Mouse (Mus musculus) embryo, embryonic 11.5 days (tissue): ENCODE measurements around the gene Sorbs2.

Experiments used
- DNase-seq: peaks from one replicate; pipeline ENCODE4 v3.0.0-alpha.2; 2012; ENCODE audit warnings: low read depth, low spot score

Sorbs2 gene

GRCm38 (mm10) chr8:45579714-45580543, 72.3 kb downstream of the Sorbs2 start:
- DNase-seq, result no peak

DNA sequence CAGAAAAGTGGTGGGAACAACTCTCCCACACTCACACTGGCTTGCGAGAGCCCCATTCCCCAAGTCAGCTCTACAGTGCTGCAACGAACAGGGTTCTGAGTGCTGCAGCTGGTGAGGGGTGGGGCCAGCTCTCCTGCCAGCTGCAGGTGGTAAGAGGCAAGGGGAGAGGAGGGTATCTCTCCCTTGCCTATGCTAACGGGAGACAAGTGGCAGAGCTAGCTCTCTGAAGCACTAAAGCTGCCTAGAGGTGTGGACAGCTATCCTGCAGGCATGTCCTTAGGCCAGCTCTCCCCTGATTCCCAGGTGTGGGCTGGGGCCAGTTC, 72.9 kb downstream of the Sorbs2 start:
- DNase-seq, result no peak

- DNase-seq, result no peak
Measured at GRCm38 (mm10) chr8:45583856-45584255, 76.3 kb downstream of the Sorbs2 start.

DNA sequence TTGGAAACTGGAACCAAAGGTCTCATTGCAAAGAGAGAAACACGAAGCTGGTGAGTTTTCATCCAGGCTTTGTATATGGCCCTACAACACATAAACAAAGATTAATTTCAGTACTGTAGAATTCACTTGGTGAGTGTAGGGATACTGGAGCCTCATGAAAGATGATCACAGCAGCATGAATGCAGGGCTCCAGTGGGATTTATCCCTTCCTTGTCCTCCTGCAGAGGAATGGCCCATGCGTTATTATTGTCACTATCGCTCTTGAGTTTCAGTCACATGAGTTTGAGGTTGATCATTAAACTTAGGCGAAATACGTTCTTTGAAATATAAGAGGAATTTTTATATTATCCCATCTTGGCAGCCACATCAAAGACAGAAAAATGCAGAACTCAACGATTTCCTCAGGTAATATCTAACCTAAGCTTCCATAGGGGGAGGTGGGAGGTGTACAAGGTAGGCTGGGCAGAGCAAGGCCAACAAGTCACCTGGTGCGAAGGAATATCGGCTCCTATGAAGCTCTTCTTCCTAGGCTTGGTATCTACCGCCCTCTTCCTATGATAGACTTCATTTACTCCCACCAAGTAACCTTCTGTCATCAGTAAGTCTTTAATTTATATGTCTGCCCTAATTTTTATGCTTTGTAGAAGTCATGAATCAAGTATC, 76.9 kb downstream of the Sorbs2 start:
- no peak for DNase-seq

- DNase-seq, result no peak
Measured at GRCm38 (mm10) chr8:45585158-45585557, 77.6 kb downstream of the Sorbs2 start.

DNA sequence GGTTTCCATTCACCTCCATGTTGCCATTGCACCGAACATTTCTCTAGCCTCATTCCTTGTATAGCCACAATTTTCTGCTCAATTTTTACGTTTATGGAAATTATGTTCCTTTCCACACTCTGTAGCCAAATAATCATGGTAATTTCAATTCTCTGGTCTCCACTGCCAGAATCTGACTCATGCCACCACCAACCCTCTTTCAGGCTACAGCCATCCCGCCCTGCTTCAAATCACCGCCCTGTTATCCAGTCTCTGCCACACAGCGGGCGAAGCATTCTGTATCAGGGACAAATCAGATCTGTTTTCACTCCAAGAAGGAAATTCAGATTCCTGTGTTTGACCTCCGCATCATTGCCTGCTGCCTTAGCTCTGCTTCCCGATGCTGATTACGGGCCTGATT, 79.4 kb downstream of the Sorbs2 start:
- DNase-seq, result no peak

DNA sequence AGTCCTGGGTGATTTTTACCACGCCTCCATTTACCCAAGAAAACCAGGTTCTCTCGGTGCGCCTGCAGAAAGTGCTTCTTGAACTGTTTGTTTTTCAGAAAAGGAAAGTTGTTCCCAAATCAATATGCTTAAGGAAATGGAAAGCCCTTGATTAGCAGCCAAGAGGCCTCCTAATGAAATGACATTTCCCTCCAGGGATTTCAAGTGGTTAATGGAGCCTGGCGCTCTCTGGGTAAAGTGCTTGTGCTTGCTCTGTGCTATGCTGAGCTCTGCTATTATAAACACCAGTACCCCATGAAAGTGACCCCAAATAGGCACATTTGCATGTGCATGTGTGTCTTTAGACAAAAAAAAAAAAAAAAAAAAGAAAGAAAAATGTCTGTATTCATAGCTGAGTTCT, 84.3 kb downstream of the Sorbs2 start:
- DNase-seq, result no peak

GRCm38 (mm10) chr8:45593711-45594110, 86.1 kb downstream of the Sorbs2 start:
- DNase-seq, result no peak

DNA sequence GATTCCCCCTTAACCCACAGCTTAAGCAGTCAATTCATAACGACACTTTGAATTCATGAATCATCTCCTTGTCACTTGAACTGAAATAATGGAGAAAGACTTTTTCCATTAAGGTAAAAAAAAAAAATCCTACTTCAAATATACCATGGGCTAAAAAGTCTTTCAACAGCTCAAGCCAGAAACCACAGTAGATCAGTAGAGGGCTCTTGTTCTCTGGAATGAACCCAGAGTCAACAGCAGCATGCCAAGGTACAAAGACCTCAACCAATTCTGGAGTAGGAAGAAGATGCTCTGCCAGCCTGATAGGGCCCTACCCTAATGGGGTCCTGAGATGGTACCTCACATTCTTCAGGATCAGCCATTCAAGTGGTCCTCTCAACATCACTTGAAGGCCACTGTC, 88.4 kb downstream of the Sorbs2 start:
- DNase-seq, result no peak

DNA sequence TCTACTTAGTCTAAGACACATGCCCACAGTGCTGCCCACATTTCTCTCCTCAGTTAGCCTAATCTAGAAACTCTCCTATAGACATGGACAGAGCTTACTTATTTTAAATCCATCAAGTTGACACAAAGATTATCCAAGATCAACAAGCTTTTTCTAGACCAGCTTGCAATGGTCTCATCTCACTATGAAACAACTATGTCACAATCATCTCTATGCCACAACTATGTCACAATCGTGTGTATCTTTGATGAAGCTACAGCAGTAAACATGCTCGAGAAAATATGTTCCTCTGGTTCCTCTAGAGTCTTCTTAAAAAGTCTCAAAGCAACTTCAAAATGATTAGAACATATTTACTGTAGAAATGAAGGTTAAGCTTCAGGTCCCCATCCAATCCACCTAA, 89.0 kb downstream of the Sorbs2 start:
- DNase-seq, result no peak

- DNase-seq, result no peak
Measured at GRCm38 (mm10) chr8:45597631-45598420, 90.2 kb downstream of the Sorbs2 start.

- no peak for DNase-seq
Measured at GRCm38 (mm10) chr8:45598883-45599282, 91.3 kb downstream of the Sorbs2 start.

DNA sequence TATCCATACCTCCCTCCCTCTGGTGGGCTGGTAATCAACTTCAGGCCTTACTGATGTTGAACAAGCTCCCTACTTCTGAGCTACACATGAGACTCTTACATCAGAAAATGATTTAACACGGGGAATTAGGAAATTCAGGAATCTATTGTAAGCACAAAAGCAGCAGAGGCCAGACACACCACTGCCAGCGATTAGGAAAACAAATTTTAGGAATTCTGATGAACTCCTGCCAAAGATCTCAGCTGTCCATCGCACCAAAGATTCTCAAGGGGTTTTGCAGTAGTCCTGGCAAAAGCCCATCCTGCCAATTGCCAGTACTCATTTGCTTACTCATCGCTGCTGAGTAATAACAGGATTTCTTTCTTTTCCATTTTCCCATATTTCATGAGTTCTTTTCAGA, 94.4 kb downstream of the Sorbs2 start:
- DNase-seq, result no peak

GRCm38 (mm10) chr8:45605419-45605818, 97.8 kb downstream of the Sorbs2 start:
- no peak for DNase-seq

GRCm38 (mm10) chr8:45607012-45607411, 99.4 kb downstream of the Sorbs2 start:
- DNase-seq, result no peak

- DNase-seq, result no peak
Measured at GRCm38 (mm10) chr8:45608413-45608812, 100.8 kb downstream of the Sorbs2 start.

DNA sequence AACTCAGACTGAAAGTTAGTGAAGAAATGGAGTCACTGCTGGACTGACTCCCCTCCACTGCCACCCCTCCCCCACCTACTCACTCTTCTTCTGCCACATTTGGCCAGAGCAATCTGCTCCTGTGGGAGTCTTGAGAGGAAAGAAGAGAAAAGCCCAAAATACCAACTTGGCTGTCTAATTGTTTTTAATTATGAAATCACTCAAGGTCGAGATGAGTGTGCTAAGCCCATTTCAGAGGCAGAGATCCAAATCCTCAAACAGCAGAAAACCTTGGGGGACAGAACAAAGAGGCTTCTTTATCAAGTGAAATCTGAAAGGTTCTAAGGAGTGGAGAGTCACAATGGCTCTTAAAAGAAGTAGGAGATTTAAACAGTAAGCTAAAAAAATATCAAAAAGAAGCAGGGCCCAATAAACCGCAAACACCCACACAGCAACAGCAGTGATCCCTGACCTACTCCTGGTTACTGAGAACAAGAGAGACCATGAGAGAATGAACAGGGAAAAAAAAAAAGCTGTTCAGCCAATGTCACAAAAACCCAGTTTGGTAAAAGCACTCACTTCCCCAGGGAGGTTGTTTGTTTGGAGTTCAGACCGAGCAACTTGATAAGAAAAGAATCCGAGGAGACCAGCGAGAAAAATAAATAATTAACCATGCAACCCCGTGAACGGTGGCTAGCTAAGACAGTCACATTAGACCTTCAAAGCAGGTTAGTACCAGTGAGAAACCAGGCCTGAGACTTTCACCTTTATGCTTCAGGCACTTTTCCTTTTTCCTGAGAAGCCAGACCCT, 103.0 kb downstream of the Sorbs2 start:
- DNase-seq, result no peak

DNA sequence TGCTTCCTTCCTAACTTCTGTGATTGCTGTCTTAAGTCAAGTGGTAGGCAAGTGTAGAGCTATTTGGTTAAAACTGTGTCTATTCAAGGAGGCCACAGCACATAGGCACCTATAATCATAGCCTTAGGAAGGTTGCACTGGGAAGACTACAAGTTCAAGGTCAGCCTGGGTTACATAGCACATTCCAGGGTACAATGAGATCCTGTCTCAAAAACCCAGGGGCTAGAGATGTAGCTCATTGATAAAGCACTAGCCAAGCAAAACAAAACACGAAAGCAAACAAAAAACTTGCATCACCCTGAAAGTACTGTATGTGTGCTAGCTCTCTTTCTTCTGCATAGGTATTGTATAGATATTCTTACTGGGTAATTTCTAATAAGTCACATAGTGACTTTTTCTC, 103.7 kb downstream of the Sorbs2 start:
- no peak for DNase-seq

DNA sequence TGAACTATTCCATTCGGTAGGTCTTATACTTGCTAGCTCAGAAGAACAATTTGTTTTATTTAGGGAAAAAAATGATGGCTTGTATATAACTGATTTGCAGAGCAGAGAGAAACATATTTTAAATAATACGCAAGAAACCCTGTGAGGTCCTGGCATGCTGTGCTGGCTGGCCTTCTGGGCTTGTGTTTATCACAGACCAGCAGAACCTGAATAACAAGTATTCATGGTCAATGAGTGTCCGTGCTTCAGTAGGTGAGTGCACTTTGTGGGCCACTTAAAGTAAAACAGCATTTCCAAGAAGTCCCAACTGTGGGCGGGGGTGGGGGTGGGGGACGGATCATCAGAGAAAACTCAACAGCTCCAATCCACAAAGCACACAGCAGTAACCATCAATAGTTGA, 107.0 kb downstream of the Sorbs2 start:
- no peak for DNase-seq

- no peak for DNase-seq
Measured at GRCm38 (mm10) chr8:45615050-45615449, 107.5 kb downstream of the Sorbs2 start.

GRCm38 (mm10) chr8:45615551-45615950, 108.0 kb downstream of the Sorbs2 start:
- DNase-seq, result peak; percentile 37
